Mouse (Mus musculus) cerebellum, adult 9-10 months (tissue): ENCODE results near the gene Arhgef40.
A peak's percentile ranks its signal among the peaks of the same experiment; 100 is the strongest.
"Not testable (repeated sequence)": the region's sequence is repeated elsewhere in the genome, so short reads cannot be mapped to it uniquely, and the experiment has no call there.

Source experiments
- DNase-seq: peaks from one replicate; pipeline ENCODE4 v3.0.0; 2022

Gene Arhgef40

GRCm38 (mm10) chr14:52019590-52020340, 35.2 kb downstream of the Arhgef40 start:
- peak; percentile 99 for DNase-seq

GRCm38 (mm10) chr14:52020486-52021137, 36.1 kb downstream of the Arhgef40 start, which contains the start of gene Zfp219:
Zfp219 (minus strand) TSS chr14:52020733.
- DNase-seq: peak; percentile 84

- peak; percentile 63 for DNase-seq
These were observed 36.6 kb downstream of the Arhgef40 start for GRCm38 (mm10) chr14:52021138-52021529.

- DNase-seq: no peak
These were observed 37.2 kb downstream of the Arhgef40 start for GRCm38 (mm10) chr14:52021568-52022212.

GRCm38 (mm10) chr14:52022244-52022708, 37.8 kb downstream of the Arhgef40 start:
- no peak for DNase-seq

- DNase-seq: peak; percentile 93
These were observed 38.4 kb downstream of the Arhgef40 start for GRCm38 (mm10) chr14:52022709-52023459.

- DNase-seq: no peak
These were observed 39.6 kb downstream of the Arhgef40 start for GRCm38 (mm10) chr14:52024133-52024532.

GRCm38 (mm10) chr14:52026342-52026741, 41.8 kb downstream of the Arhgef40 start:
- DNase-seq: no peak

GRCm38 (mm10) chr14:52035926-52036325, 51.4 kb downstream of the Arhgef40 start:
- DNase-seq: no peak

- no peak for DNase-seq
These were observed 54.8 kb downstream of the Arhgef40 start for GRCm38 (mm10) chr14:52039332-52039731.

GRCm38 (mm10) chr14:52042359-52042758, 57.8 kb downstream of the Arhgef40 start, which contains the start of gene Olfr221:
Olfr221 (minus strand) TSS chr14:52042459.
- not testable (repeated sequence) for DNase-seq

GRCm38 (mm10) chr14:52043446-52043845, 58.9 kb downstream of the Arhgef40 start:
- peak; percentile 68 for DNase-seq

GRCm38 (mm10) chr14:52044901-52045678, 60.6 kb downstream of the Arhgef40 start:
- peak; percentile 78 for DNase-seq

- DNase-seq: no peak
These were observed 61.5 kb downstream of the Arhgef40 start for GRCm38 (mm10) chr14:52045966-52046565.

- DNase-seq: not testable (repeated sequence)
These were observed 68.2 kb downstream of the Arhgef40 start for GRCm38 (mm10) chr14:52052720-52053119.
